Mouse (Mus musculus): ENCODE data around the gene Pxylp1. TPM values are rescaled to one million over a fixed set of nuclear protein-coding genes. Genes with fewer than 3 reads are reported as not detected.
"Not testable (repeated sequence)": the region's sequence is repeated elsewhere in the genome, so short reads cannot be mapped to it uniquely, and the experiment has no call there.

The Pxylp1 gene
- total RNA-seq (2015) (36.0 and 37.4 TPM in 2 replicates), total RNA-seq (2017) (33.6 and 38.6 TPM in 2 replicates)

DNA sequence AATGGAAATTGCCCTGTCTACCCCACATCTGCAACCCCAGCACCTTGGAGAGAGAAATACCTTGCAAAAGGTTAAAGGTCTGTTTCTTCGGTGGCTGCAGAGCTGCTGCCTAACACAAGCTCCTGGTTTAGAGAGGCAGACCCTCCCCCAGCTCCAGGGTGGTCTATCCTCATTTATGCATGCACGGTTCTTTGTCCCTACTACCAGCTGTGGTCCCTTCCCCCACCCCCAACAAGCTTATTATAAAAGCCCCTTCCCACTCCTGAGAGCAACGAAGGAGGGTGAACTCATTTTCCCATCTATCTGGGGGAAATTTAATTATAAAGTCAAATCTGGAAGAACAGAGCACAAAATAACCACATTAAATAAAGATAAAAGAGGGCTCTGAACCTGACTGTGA lies at the start of gene Pxylp1:
Pxylp1 (minus strand) TSS at position 124 of the 400 bp plus-strand sequence.
- no peak for ATAC-seq (ENCODE audit: poor library complexity, severe bottlenecking)

DNA sequence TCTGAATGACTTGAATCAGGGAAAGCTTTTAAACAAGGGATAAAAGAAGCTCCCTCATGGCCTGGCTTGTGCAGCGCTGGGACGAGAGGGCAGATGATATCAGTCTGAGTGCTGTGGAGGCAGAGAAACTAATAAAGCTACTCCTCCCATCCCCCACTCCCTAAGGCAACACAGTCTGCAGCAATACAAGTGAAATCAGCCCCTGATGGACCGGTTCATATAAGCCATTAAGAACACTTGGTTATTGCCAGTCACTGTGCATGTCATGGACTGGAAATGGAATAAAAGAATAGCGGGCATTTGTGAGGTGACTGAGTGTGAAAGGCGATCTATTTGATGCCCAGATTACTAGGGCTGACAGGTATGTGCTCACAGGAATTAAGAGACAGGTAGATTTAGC lies 46.4 kb upstream of the Pxylp1 start:
- no peak for ATAC-seq (ENCODE audit: poor library complexity, severe bottlenecking)

DNA sequence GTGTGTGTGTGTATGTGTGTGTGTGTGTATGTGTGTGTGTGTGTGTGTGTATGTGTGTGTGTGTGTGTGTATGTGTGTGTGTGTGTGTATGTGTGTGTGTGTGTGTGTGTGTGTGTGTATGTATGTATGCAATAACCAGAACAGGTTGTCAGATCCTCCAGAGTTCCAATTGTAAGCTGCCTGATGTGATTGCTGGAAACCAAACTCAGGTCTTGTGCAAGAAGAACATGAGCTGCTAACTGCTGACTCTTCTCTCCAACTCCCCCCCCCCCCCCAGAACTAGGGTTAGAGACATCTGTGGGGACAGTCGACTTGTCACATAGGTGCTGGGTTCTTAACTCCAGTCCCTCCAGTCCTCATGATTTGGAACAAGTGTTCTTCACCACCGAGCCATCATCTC lies 44.0 kb upstream of the Pxylp1 start:
- ATAC-seq (ENCODE audit: poor library complexity, severe bottlenecking): not testable (repeated sequence)

DNA sequence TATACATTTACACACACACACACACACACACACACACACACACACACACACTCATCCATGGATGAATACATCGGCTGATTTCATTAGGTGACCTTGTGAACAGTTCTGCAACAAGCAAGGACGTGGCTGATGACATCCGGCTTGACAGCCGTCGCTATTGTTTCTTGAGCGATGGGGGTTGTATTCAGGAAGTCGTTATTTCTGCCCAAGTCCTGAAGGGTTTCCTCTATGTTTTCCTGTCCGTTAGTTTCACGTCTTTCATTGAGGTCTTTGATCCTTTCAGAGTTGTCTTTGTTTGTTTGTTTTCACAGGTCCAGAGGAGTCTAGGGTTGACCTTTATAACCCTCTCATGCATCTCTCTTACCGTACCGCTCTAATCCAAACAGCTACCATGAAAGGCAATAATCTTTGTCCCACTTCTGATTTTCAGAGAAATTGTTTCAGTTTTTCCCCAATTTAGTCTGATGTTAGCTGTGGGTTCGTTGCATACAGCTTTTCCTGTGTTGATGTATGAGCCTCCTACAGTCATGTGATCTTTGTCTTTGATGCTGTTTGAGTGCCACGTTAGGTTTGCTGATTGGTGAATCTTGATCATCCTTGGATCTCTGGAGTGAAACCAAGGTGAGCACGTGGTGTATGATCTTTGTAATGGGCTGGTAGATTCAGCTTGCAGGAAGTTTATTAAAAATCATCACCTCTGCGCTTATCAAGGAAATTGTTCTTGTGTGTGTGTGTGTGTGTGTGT lies 43.3 kb upstream of the Pxylp1 start:
- ATAC-seq (ENCODE audit: poor library complexity, severe bottlenecking): peak; percentile 84

DNA sequence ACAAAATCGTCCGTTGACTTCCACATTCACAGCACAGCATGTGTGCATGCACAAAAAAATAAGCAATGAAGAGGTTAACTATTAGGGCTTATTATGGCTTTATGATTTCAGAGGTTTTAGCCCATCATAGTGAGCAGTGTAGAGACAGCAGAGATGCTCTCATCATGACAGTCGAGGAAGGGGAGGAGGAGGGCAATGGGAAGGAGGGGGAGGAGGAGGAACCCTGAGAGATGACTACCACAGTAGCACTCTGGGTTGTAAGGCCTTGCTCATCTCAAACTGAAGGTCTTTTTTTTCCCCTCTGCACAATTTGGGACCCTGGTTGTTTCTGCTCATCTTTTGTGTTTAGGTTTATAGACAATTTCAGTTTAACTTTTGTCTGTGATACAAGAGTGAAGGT lies 42.3 kb upstream of the Pxylp1 start:
- ATAC-seq (ENCODE audit: poor library complexity, severe bottlenecking): no peak

DNA sequence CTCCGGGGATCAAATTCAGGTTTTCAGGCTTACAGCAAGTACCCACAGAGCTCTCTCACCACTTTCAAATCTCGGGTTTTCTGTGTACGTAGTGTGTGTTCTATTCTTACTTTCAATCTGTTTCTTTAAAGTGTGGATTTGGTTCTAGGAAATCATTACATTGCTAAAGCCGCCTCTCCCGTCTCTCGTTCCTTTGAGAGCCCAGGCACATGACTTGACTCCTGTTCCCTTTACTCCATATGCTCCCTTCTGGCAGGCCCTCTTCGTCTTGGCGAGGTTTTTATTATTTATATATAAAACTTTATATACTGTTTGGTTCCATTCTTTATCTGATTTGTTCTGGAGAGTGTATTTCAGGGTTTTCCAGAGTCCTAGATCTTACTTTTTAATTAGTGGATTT lies 40.3 kb upstream of the Pxylp1 start:
- no peak for ATAC-seq (ENCODE audit: poor library complexity, severe bottlenecking)

DNA sequence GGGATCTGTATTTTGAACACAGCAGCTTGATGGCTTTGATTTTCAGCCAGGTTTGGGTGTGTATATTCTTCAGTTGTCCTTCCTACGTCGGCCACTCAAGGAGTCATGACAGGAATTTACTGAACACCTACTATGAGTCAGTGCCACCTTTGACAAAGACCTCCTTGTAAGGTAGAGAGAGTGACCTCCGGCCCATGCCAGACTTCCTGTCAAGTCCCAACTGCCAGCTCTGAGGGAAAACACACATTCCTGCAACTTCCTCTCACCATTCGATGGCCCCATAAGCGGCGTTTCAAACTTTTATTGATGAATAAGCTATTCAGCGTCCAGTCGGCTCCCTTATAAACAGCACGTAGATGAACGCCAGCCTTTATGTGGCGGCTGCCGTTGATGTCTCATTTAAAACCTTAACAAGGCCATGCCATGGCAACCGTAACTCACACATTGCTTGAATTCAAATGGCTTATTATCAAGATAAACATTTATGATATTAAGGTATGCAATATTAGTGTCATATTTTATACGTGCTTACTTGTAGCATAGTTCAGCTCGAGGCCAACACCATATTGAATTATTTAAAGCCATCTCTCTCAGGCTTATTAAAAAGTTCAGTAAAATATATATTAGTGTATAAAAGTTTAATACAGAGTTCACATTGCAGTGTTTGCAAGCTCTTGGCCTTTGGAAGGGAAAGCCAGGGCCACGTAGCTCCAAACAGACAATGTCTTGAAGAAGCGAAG lies 31.3 kb upstream of the Pxylp1 start:
- ATAC-seq (ENCODE audit: poor library complexity, severe bottlenecking): no peak

DNA sequence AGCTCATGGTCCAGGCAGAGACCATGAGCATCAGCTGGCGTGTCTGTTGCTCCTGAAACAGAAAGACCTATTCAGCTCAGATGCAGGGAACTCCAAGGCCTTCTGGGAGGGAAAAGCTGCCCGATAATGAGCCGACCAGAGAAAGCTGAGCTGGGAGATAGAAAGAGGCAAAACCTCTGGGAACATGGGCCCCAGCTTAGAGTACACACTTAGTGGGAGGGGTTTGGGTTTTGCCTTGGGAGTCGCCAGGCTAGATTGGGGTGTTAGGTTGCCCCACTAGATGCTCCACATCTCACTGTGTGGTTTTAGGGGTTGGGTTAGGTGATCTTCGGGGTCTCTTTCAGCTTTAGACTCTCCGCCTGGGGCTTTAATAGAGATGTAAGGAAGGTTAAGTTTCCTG lies 30.6 kb upstream of the Pxylp1 start:
- ATAC-seq (ENCODE audit: poor library complexity, severe bottlenecking): no peak

DNA sequence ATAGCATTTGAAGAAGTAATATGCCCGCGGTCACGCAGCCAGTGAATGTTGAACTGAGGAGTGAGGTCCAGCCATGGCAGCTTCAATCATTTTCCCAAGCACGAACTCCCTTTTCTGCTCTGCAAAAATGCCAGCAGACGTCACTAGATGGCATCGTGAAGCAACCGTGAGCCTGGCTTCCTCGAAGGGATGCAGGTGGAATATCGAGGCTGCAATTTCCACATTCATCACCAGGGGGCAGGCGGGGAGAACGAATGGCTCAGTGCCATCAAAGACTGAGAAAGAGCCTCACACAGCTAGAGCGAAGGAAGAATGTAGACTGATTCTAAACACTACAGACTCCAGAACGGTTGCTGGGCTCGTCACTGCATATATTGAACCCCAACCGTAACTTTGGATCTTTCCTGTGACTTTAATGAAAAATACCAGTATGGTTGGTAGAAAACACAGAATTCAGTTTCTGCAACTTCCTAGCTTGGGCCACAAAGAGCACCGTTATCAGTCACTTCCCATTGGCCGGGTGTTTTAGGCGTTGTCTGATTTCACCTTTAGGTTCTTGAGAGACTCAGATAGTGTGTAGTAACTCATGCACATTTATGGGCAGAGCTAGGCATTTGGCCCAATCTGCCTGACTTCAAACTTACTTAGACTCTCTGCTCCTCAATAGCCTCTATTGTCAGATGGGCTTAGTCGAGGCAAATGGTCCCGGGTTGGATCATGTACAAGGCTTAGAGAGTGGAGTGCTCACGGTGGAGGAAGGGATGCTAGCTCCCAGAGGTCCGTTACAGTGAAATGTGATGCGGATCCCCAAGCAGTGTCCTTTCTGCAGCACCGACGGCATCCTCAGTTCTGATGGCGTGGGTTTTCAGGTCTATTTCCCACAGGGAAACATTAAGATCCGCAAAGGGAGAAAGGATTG lies 24.4 kb upstream of the Pxylp1 start:
- peak; percentile 98 for ATAC-seq (ENCODE audit: poor library complexity, severe bottlenecking)

DNA sequence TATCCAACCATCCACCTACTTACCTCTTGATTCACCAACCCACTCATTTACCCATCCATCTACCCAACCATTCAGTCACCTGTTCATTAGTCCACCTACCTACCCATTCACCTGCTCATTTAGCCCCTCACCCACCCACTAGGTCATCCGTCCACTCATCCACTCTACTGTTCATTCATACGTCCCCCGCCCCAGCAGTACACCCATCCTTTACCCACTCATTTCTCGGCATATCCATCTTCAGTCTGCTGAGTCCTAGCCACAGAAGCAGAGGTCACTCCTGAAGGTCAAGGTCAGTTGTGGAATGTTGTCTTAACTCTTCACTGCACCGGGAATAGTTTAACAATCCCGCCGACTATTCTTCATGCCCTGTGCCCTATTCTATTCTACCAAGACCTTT lies 23.6 kb upstream of the Pxylp1 start:
- no peak for ATAC-seq (ENCODE audit: poor library complexity, severe bottlenecking)

DNA sequence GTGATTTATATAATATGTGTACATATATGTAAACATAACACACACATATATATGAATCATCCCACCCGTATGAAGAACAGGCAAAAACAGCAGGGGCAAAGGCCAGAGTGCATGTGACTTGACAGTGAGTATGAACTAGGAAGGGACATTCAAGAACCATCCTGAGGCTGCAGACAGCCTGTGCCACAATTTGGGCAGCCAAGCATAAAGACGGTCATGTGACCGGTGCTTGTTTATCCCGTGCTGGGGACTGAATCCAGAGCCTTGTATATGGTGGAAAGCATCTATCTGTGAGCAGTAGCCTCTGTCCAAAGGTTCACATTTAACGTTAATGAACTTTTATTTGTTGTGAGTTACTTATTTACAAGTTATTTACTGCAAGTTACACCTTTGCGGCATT lies 22.4 kb upstream of the Pxylp1 start:
- ATAC-seq (ENCODE audit: poor library complexity, severe bottlenecking): no peak

DNA sequence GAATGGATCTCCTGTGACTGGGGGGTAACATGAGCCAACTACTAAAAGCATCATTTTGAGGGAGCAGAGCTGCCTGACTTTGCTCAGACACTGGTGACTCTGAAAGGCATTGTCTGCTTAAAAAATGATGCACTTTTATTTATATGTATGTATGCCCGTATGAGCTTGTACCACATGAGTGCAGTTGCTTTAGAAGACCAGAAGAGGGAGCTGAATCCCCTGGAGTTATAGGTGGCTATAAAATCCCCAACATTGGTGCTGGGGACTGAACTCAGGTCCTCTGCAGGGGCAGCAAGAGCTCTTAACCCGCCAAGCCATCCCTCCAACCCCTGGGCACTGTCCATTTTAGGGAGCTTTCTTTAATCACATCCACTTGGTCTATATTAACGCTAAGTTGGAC lies 21.5 kb upstream of the Pxylp1 start:
- ATAC-seq (ENCODE audit: poor library complexity, severe bottlenecking): no peak

DNA sequence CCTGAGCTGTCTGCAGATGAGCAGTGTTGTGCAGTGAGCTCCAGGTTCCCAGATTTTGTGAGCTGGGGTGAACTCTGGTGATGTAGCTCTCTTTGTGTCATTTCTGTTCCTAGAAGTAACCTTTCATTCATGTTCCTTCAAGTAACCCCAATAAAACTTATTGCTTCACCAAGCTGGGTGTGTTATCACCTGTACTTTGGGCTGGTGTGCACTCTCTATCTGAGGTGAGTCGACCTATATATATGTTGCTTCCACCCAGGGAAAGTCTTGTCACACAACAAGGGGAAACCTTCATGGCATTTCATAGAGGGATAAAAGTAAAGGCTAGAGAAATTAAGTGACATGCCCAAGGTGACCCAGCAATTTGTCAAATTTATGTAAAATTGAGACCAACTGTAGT lies 17.0 kb upstream of the Pxylp1 start:
- no peak for ATAC-seq (ENCODE audit: poor library complexity, severe bottlenecking)

DNA sequence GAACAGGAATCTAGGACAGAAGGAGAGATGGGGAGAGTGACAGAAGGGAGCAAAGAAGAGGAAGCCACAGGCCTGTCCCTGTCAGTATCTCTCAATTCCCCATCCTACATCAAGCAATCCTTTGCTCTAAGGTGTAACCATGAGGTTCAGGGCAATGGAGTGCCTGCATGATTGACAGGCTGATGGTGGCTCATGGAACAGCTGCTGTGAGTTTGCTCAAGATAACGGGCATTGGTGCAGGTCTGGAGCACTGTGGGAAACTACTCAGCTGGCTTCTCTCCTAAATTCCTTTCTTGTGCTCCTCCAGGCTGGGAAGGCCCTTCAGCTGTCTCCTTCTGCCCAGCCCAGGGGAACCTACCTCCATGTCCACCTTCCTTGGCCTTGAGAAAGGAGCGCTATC lies 16.3 kb upstream of the Pxylp1 start:
- ATAC-seq (ENCODE audit: poor library complexity, severe bottlenecking): no peak

DNA sequence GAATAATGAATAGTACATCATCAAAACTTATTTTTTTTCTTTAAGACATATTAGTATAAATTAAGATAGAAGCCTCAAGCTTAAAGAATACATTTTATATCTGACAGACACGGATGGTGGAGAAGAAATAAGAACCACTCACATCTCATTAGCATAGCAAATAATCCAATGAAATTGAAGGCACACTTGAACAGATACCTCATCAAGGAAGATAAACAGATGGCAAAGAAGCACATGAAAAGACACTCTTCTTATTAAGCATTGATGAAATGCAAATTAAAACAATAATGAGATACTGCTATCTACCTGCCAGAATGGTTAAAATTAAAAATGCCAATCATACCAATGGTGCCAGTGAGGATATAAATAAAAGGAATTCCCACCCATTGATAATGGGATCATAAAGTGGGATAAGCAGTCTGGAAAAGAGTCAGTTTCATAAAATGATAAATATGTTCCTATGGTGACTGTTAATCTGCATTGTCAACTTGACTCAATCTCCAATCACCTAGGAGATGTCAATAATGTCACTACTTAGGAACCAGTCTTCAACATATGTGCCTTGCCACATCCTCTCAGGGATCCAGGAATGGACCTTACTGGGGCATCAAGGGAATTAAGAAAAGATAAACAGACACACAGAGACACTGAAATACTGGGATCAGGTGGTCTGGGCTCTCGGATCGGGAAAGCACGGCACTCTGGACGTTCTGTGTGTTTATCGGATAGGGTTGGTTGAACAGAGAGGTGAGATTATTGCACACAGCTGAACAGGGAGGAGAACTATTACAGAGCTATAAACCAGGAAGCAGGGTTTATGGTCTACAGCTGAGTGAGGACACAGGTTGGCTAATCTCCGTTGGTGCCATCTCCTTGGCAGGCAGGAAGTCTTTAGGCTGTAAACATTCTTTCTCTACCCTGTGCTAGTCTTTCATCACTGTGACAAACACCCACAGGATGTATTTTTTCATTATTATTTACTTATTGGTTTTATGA lies 12.2 kb upstream of the Pxylp1 start:
- ATAC-seq (ENCODE audit: poor library complexity, severe bottlenecking): peak; percentile 92

DNA sequence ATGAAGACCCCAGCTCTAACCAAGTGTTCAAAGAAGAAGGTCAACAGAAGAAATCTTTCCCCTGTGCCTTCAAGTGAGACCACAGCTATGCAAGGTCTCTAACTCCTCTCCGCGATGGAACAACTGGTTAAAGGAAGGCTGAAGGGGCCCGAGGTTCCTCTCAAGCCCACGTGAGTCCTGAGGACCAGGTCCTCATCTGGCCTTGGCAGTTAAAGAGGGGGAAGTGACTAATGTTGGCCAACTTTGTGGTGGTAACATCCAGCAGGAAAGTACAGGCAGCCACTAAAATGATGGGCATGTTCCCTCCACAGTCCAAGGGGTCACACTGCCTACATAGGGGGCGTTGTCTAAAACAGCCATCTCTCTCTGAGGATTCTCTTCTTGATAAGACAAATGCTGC lies 7.2 kb upstream of the Pxylp1 start:
- ATAC-seq (ENCODE audit: poor library complexity, severe bottlenecking): peak; percentile 77

DNA sequence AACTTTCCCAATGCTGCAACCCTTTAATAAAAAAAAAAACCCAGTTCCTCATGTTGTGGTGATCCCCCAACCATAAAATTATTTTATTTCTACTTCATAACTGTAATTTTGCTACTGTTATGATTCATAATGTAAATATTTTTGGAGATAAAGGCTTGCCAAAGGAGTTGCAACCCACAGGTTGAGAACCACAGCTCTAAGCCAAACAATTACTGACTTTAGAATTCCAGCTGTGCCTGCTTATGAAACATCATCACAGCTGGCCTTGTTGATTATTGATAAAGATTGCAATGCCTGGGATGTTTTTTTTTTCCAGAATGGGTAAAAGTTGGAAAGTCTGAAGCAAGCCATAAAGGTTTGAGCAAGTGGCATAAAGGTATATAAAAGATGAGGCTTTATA lies 6.5 kb upstream of the Pxylp1 start:
- no peak for ATAC-seq (ENCODE audit: poor library complexity, severe bottlenecking)

DNA sequence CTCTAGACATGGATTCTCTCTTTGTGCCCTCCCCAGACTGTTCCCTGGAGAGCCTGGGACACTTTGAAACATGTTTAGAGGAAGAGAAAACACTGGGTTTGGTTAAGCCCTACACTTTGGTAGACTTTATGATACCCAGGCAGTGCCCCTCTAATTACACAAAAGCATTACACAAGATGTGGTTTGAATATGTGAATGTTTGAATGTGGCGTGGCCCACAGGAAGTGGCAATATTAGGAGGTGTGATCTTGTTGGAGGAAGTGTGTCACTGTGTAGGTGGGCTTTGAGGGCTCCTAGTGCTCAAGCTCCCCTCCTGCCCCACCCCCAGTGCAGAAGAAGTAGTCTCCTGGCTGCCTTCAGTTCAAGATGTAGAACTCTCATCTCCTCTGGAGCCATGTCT lies 4.2 kb upstream of the Pxylp1 start:
- peak; percentile 61 for ATAC-seq (ENCODE audit: poor library complexity, severe bottlenecking)

DNA sequence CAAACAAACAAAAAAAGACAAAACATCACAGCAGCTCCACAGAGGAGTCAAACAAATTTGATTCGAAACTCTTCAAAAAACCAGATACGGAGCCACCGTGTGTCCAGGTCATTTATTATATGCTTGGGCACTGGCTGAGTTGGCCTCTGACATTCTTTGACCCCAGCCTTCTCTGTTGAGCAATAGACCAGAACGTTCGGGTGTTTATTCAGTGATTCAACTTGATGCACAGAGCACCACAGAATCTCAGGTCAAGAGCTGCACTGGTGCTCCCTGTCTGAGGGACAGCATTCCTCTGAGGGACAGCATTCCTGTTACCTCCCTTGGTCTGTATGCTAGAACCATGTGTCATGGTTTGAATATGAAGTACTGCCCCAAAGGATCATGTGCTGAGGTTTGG lies 1.1 kb upstream of the Pxylp1 start:
- ATAC-seq (ENCODE audit: poor library complexity, severe bottlenecking): no peak
